Mouse (Mus musculus) E14TG2a.4 (cell line): ENCODE results near the gene Gramd4.

Experiments used
- CTCF ChIP-seq: conservative IDR thresholded peaks from 2 replicates; pipeline ENCODE4 v1.5.1; 2014; ENCODE audit warnings: low read length
- NANOG ChIP-seq: IDR thresholded peaks from 2 replicates; pipeline ENCODE4 v1.6.1; 2014; ENCODE audit warnings: borderline replicate concordance, low read length, mixed read lengths

- no peak for TF ChIP-seq CTCF
- no peak for TF ChIP-seq NANOG
These were observed 413 bp downstream of the Gramd4 start for GRCm38 (mm10) chr15:86057908-86058307.
